Mouse (Mus musculus): Measurements from ENCODE around the gene Hemk1.

DNA sequence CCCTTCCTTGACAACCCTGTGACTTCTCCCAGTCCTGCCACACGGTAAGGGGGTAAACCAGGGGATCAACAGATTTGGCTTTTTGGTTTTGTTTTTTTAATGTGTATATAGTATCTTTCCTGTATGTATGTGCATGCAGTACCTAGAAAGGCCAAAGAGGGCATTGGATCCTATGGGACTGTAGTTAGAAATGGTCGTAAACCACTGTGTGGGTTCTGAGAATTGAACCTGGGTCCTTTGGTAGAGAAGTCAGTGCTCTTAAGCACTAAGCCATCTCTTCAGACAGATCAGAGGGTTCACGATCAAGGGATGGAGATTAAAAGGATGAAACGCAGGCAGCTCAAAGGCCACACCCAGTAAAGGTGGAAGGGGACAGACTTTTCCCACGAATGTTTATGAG lies 3.1 kb downstream of the Hemk1 start:
- TF ChIP-seq CTCF (conservative IDR thresholded peaks at IDR 0.05 in 1 of 2, IDR thresholded peaks at IDR 0.05 in 1 of 2; ENCODE audit: low read depth in 2 of 2, low read length in 2 of 2) (no peak), E2F4 (IDR thresholded peaks at IDR 0.05; ENCODE audit: insufficient replicate concordance, low read depth, low read length) (no peak), ELF1 (IDR thresholded peaks at IDR 0.05; ENCODE audit: low read depth, low read length) (no peak)
